ENCODE assay signal across 11 mouse cellular contexts in genomic region chr2:75701207-75701606, GRCm38 (mm10). TPM values are rescaled to one million over a fixed set of nuclear protein-coding genes. Genes with fewer than 3 reads are reported as not detected.
DNase-seq lines count a peak whose midpoint lies in the region; ATAC-seq and TF ChIP-seq lines count a peak whose summit lies in the region.
"Had no signal": no experiment of that assay in that cellular context is flagged by ENCODE, and none has a peak within 500 bp of the region (broad histone marks: within the 10 kb centered on the region; RNA-seq: fewer than 3 reads in every experiment).

No protein-coding gene starts in this region.

- ATAC-seq in heart, embryonic 14.5 days (ENCODE audit: insufficient number of reproducible peaks, insufficient read depth, low FRiP score, low read depth) = no peak
- ATAC-seq in G1E (ENCODE audit: extremely low read depth, insufficient number of reproducible peaks, low FRiP score, poor library complexity, severe bottlenecking) = no peak
- ATAC-seq in liver, embryonic 14.5 days (ENCODE audit: insufficient read depth) = no peak
- ATAC-seq in hindbrain, embryonic 13.5 days (ENCODE audit: low FRiP score) = no peak
- no peak for ATAC-seq in midbrain, postnatal 0 days (ENCODE audit: low FRiP score)
- ATAC-seq: inflammation-experienced regulatory T-cells, adult 6 months had no signal

- H3K9ac ChIP-seq in heart, embryonic 14.5 days (ENCODE audit: low read length) = peak overlapping the region; percentile 38; the same call in 1 of the 2 replicates
- H3K9ac ChIP-seq in liver, embryonic 14.5 days (replicated peaks) = peak overlapping the region; percentile 100
- H3K9ac ChIP-seq in hindbrain, embryonic 13.5 days = no peak overlapping the region
- no peak overlapping the region for H3K9ac ChIP-seq in midbrain, postnatal 0 days (replicated peaks; ENCODE audit: low read length, poor library complexity, severe bottlenecking)
- H3K9ac ChIP-seq: neural tube, embryonic 13.5 days had no signal

- TF ChIP-seq CTCF in G1E (IDR thresholded peaks at IDR 0.05; ENCODE audit: low read depth, low read length) = no peak
- no peak for TF ChIP-seq CTCF in embryonic fibroblast, embryonic 13.5 days (IDR thresholded peaks at IDR 0.05; ENCODE audit: borderline replicate concordance, insufficient read depth, low read length)
- TF ChIP-seq CTCF in liver, embryonic 14.5 days (IDR thresholded peaks at IDR 0.05; ENCODE audit: low read depth) = no peak
- no peak for TF ChIP-seq CTCF in midbrain, postnatal 0 days (IDR thresholded peaks at IDR 0.05)

- no peak overlapping the region for H3K4me3 ChIP-seq in heart, embryonic 14.5 days (ENCODE audit: control insufficient read depth in 1 of 2, insufficient read depth in 1 of 2, low read depth in 1 of 2, low read length in 2 of 2)
- H3K4me3 ChIP-seq in G1E (ENCODE audit: low read depth, low read length) = peak overlapping the region; percentile 40; the same call in 1 of the 2 replicates
- H3K4me3 ChIP-seq in embryonic fibroblast, embryonic 13.5 days (ENCODE audit: insufficient read depth, low read length) = peak overlapping the region; percentile 31
- H3K4me3 ChIP-seq in liver, embryonic 14.5 days (ENCODE audit: insufficient read depth in 1 of 2, low read depth in 2 of 2, low read length in 2 of 2) = peak overlapping the region; percentile 24 to 65; a peak in 3 of 4 replicates
- no peak overlapping the region for H3K4me3 ChIP-seq in hindbrain, embryonic 13.5 days
- no peak overlapping the region for H3K4me3 ChIP-seq in midbrain, postnatal 0 days (ENCODE audit: low read depth, low read length)
- H3K4me3 ChIP-seq: neural tube, embryonic 13.5 days had no signal

- intact Hi-C loops in heart, postnatal 25 days (cut with DNase I) = no loop called here

- no peaks in the 10 kb centered on the region for H3K27me3 ChIP-seq in heart, embryonic 14.5 days (ENCODE audit: control insufficient read depth, insufficient read depth, low read length)
- no peaks in the 10 kb centered on the region for H3K27me3 ChIP-seq in G1E (ENCODE audit: insufficient read depth, low read length)
- H3K27me3 ChIP-seq in liver, embryonic 14.5 days (ENCODE audit: control insufficient read depth, insufficient read depth, low read length) = no peaks in the 10 kb centered on the region
- peaks cover 9% of the 10 kb centered on the region for H3K27me3 ChIP-seq in hindbrain, embryonic 13.5 days
- H3K27me3 ChIP-seq in midbrain, postnatal 0 days (ENCODE audit: insufficient read depth, low read length) = no peaks in the 10 kb centered on the region

- DNase-seq in heart, postnatal 25 days (ENCODE audit: low spot score) = no peak
- no peak for DNase-seq in G1E (ENCODE audit: low spot score)
- DNase-seq in liver, embryonic 14.5 days (ENCODE audit: low read depth in 3 of 3, low spot score in 3 of 3) = no peak
- DNase-seq in midbrain, postnatal 0 days (ENCODE audit: low spot score) = no peak
- no peak for DNase-seq in spleen, postnatal 4 days (ENCODE audit: low spot score in 2 of 2)
- DNase-seq: thymus, adult 2 months had no signal

- 58% methylated on average over 3 of the region's 3 CpGs for WGBS in heart, embryonic 14.5 days
- whole genome bisulfite sequencing in liver, embryonic 14.5 days (ENCODE audit: insufficient replicate concordance) = 47% methylated on average over 3 of the region's 3 CpGs
- WGBS in hindbrain, embryonic 13.5 days = 69% methylated on average over 3 of the region's 3 CpGs
- WGBS in midbrain, postnatal 0 days = 83% methylated on average over 3 of the region's 3 CpGs

- no peaks in the 10 kb centered on the region for H3K36me3 ChIP-seq in heart, embryonic 14.5 days (ENCODE audit: control insufficient read depth, insufficient read depth, low read length)
- H3K36me3 ChIP-seq in G1E (replicated peaks) = peaks cover 47% of the 10 kb centered on the region
- peaks cover 13% of the 10 kb centered on the region for H3K36me3 ChIP-seq in liver, embryonic 14.5 days (replicated peaks; ENCODE audit: control insufficient read depth, insufficient read depth, low read depth)
- no peaks in the 10 kb centered on the region for H3K36me3 ChIP-seq in hindbrain, embryonic 13.5 days
- H3K36me3 ChIP-seq in midbrain, postnatal 0 days (ENCODE audit: insufficient read depth, low read length) = no peaks in the 10 kb centered on the region
- H3K36me3 ChIP-seq: neural tube, embryonic 13.5 days had no signal

- H3K27ac ChIP-seq in heart, embryonic 14.5 days (replicated peaks in 1 of 2; ENCODE audit: control insufficient read depth in 1 of 2, insufficient read depth in 1 of 2, low read depth in 2 of 2, low read length in 2 of 2) = no peak overlapping the region; a peak in 1 of 4 replicates
- no peak overlapping the region for H3K27ac ChIP-seq in embryonic fibroblast, embryonic 13.5 days (ENCODE audit: insufficient read depth, low read length)
- H3K27ac ChIP-seq in liver, embryonic 14.5 days = peak overlapping the region; percentile 24
- H3K27ac ChIP-seq in hindbrain, embryonic 13.5 days = no peak overlapping the region
- no peak overlapping the region for H3K27ac ChIP-seq in midbrain, postnatal 0 days (ENCODE audit: low read depth, low read length)
- H3K27ac ChIP-seq: neural tube, embryonic 13.5 days had no signal

- peaks cover 19 to 61% of the 10 kb centered on the region in 2 experiments for H3K4me1 ChIP-seq in heart, embryonic 14.5 days (ENCODE audit: control insufficient read depth in 2 of 2, insufficient read depth in 2 of 2, low read length in 2 of 2)
- H3K4me1 ChIP-seq in G1E (ENCODE audit: insufficient read depth, low read depth, low read length) = peaks cover 69% of the 10 kb centered on the region
- peaks cover 21% of the 10 kb centered on the region for H3K4me1 ChIP-seq in embryonic fibroblast, embryonic 13.5 days (ENCODE audit: control insufficient read depth, insufficient read depth, low read length)
- H3K4me1 ChIP-seq in liver, embryonic 14.5 days (replicated peaks; ENCODE audit: control insufficient read depth in 2 of 2, insufficient read depth in 2 of 2, low read length in 1 of 2) = peaks cover 43 to 53% of the 10 kb centered on the region in 2 experiments
- peaks cover 31% of the 10 kb centered on the region for H3K4me1 ChIP-seq in hindbrain, embryonic 13.5 days (replicated peaks)
- H3K4me1 ChIP-seq in midbrain, postnatal 0 days (ENCODE audit: insufficient read depth, low read length) = no peaks in the 10 kb centered on the region

- H3K4me2 ChIP-seq in heart, embryonic 14.5 days (ENCODE audit: low read length) = peak overlapping the region; percentile 90
- H3K4me2 ChIP-seq in liver, embryonic 14.5 days (ENCODE audit: low read depth) = peak overlapping the region; percentile 70
- H3K4me2 ChIP-seq in hindbrain, embryonic 13.5 days = no peak overlapping the region
- H3K4me2 ChIP-seq in midbrain, postnatal 0 days (ENCODE audit: low read depth, low read length, poor library complexity, severe bottlenecking) = no peak overlapping the region

- no peak for TF ChIP-seq POLR2A in embryonic fibroblast, embryonic 13.5 days (IDR thresholded peaks at IDR 0.05; ENCODE audit: low read depth, low read length)

- no peaks in the 10 kb centered on the region for H3K9me3 ChIP-seq in heart, embryonic 14.5 days (ENCODE audit: control insufficient read depth, low read length)
- no peaks in the 10 kb centered on the region for H3K9me3 ChIP-seq in G1E (replicated peaks)
- H3K9me3 ChIP-seq in liver, embryonic 14.5 days (ENCODE audit: control insufficient read depth, low read length) = no peaks in the 10 kb centered on the region
- no peaks in the 10 kb centered on the region for H3K9me3 ChIP-seq in hindbrain, embryonic 13.5 days
- no peaks in the 10 kb centered on the region for H3K9me3 ChIP-seq in midbrain, postnatal 0 days (ENCODE audit: low read length)
- H3K9me3 ChIP-seq: neural tube, embryonic 13.5 days had no signal

- no peak for TF ChIP-seq EP300 in liver, embryonic 14.5 days (IDR thresholded peaks at IDR 0.05; ENCODE audit: low read depth)

RNA-seq across cellular contexts. Expression of gene Nfe2l2, which starts 3.2 kb away (rescaled TPM):
- polyA plus RNA-seq in heart, embryonic 14.5 days (2014; fragmentation: Nextera tagmentation; extraction: Ambion mirVana) = 52.5 and 55.3 TPM in 2 replicates
- 10 to 100 TPM; 56.8 to 72.0 TPM for total RNA-seq in heart, postnatal 25 days (2021)
- total RNA-seq in G1E (2014; fragmentation: Nextera tagmentation) = 104 and 113 TPM in 2 replicates
- 96.8 and 99.5 TPM in 2 replicates for total RNA-seq in G1E (2017)
- polyA plus RNA-seq in G1E (2012) = 9.1 and 12.4 TPM in 2 replicates
- polyA plus RNA-seq in embryonic fibroblast, embryonic 13.5 days (2011; ENCODE audit: insufficient read length, low read depth, missing spikeins) = 130 and 137 TPM in 2 replicates
- 24.7 and 30.4 TPM in 2 replicates for polyA plus RNA-seq in liver, embryonic 14.5 days (2012; rRNA removed)
- 40.0 and 42.2 TPM in 2 replicates for polyA plus RNA-seq in liver, embryonic 14.5 days (2014; fragmentation: Nextera tagmentation; extraction: Ambion mirVana)
- polyA plus RNA-seq in hindbrain, embryonic 13.5 days (2015; fragmentation: Nextera tagmentation; extraction: Ambion mirVana) = 12.9 and 13.6 TPM in 2 replicates
- 8.9 and 9.0 TPM in 2 replicates for total RNA-seq in midbrain, postnatal 0 days (2014; rRNA removed)
- 11.3 and 12.5 TPM in 2 replicates for polyA plus RNA-seq in midbrain, postnatal 0 days (2015; fragmentation: Nextera tagmentation; extraction: Ambion mirVana)

RNA-seq across cellular contexts. Expression of gene Hnrnpa3, which starts 42.1 kb away (rescaled TPM):
- 121 and 134 TPM in 2 replicates for polyA plus RNA-seq in heart, embryonic 14.5 days (2014; fragmentation: Nextera tagmentation; extraction: Ambion mirVana)
- 100 to 1,000 TPM; 159 to 193 TPM for total RNA-seq in heart, postnatal 25 days (2021)
- 576 and 627 TPM in 2 replicates for total RNA-seq in G1E (2014; fragmentation: Nextera tagmentation)
- 136 and 215 TPM in 2 replicates for total RNA-seq in G1E (2017)
- 283 and 509 TPM in 2 replicates for polyA plus RNA-seq in G1E (2012)
- 192 and 279 TPM in 2 replicates for polyA plus RNA-seq in embryonic fibroblast, embryonic 13.5 days (2011; ENCODE audit: insufficient read length, low read depth, missing spikeins)
- 189 and 409 TPM in 2 replicates for polyA plus RNA-seq in liver, embryonic 14.5 days (2012; rRNA removed)
- polyA plus RNA-seq in liver, embryonic 14.5 days (2014; fragmentation: Nextera tagmentation; extraction: Ambion mirVana) = 85.0 and 93.4 TPM in 2 replicates
- 235 and 246 TPM in 2 replicates for polyA plus RNA-seq in hindbrain, embryonic 13.5 days (2015; fragmentation: Nextera tagmentation; extraction: Ambion mirVana)
- 83.7 and 116 TPM in 2 replicates for total RNA-seq in midbrain, postnatal 0 days (2014; rRNA removed)
- 87.7 and 96.6 TPM in 2 replicates for polyA plus RNA-seq in midbrain, postnatal 0 days (2015; fragmentation: Nextera tagmentation; extraction: Ambion mirVana)

Comparison
In these comparisons a context has a peak if more than half of its experiments do, and no peak if none do; other contexts are left out.
1. H3K4me2 ChIP-seq: peak in heart, embryonic 14.5 days (single experiment) and liver, embryonic 14.5 days (single experiment); none in hindbrain, embryonic 13.5 days (single experiment) and midbrain, postnatal 0 days (single experiment).
2. H3K4me3 ChIP-seq: peak in G1E (single experiment), embryonic fibroblast, embryonic 13.5 days (single experiment) and liver, embryonic 14.5 days (2 of 2); none in heart, embryonic 14.5 days (0 of 2), hindbrain, embryonic 13.5 days (single experiment) and midbrain, postnatal 0 days (single experiment).
3. H3K9ac ChIP-seq: peak in heart, embryonic 14.5 days (single experiment) and liver, embryonic 14.5 days (single experiment); none in hindbrain, embryonic 13.5 days (single experiment) and midbrain, postnatal 0 days (single experiment).